Mouse (Mus musculus): ENCODE measurements at regions not wholly inside any gene's neighbourhood (a gene's known extent, or its start where the extent isn't known, plus 50 kb on each side); places are given as distances from the start of the nearest gene placed in this dataset.

DNA sequence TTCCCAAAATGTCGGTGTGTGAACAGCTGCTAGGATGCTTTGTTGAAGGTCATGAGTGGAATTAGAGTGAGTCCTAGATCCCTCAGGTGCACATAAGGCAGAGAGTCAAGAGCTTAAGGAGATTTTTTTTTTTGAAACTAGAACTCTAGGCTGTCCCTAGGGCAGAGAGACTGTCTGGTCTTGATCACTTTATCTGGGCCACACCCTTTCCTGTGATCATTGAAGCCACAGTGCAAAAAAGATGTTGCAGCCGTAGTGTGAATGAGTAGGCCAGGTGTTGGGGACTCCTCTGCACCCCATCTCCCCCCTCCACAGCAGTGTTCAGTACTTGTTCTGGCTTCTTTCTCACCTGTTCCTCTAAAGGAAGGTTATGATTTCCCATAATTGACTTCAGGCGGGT is 153.9 kb downstream of the Katnal1 start:
- no peak for DNase-seq

DNA sequence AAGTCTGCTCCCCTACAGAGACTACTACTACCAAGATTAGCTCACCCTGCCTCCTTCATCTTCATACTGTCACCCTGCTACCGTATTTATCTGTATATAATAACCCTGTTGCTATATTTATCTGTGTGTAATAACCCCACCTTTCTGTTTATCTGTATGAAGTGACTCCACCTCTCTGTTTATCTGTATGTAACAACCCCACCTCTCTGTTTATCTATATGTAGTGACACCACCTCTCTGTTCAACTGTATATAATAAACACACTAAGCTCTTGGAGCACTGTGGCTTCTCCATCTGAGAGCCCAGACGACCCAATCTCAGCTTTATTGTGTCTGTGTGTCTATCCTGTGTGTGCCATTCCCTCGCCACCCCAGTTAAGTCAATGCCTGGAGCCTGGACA is 154.7 kb downstream of the Katnal1 start:
- no peak for DNase-seq

DNA sequence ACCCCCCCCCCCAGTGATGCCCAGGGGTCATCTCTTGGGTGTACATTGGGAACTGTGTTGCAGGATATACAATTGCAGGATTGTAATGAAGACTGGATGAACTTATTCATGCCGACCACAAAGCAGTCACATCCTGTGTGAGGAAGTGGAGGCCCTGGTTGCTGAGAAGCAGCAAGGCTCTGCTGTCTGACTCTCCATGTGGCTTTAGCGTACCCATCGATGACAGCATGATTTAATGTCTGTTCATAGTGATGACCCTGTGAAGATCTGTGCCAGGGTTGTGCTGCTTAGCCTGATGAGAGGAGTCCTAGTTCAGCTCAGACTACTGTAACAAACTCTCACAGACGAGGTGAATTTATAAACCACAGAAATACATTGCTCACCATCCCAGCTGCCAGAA is 159.7 kb downstream of the Katnal1 start:
- no peak for DNase-seq

DNA sequence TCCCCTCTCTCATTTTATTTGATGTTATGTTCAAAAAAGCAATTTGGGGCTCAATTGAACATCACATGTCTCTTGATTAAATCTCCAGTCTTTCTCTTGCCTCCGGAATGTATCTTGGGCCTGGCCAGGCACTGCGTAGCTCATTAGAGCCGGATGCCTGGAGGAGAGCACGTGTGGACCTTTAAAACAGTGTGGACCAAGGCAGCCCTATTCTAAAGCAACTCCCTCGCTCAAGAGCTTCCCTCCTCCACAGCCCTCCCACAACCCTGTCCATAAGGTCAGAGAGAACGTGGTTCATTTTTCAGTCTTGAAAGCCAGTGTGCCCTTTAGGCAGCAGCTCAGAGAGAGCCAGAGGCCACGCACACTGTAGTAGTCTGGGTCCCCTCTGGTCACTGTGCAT is 160.8 kb downstream of the Katnal1 start:
- DNase-seq = no peak

DNA sequence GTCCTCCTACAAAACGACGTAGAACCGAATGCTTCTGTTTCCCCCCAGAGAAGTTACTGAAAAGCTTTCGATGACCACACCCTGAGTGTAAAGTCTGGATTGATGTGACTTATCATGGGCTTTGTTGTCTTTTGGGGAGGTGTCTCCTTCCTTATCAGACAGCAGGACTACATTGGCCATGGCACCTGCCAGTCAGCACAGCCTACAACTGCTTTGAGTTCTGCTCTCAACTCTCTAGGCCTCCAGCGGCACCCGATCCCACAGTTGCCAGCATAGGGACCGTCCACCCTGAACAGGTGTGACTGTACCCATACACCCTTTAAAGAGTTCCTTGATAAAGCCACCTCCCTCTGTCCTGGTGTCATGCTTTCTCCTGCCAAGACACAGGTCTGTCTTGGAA is 163.1 kb downstream of the Katnal1 start:
- no peak for DNase-seq

DNA sequence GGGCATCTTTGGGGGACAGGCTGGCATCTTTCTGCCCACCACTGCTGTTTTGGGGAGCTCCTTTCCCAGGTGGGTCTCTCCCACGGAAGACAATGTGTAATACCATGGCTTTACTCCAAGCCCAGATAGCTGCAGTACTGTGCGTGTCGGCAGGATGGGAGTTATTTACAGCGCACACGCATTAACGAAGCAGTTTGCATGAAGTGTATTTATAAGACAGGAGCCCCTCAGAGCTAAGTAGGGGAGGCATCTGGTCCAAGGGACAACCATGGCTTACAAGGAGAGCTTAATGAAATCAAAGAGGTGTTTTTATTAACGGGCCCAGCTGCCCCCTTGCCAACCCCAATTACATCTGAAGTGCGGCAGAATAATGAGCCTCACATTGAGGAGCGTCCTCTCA is 169.0 kb downstream of the Katnal1 start:
- DNase-seq = no peak

DNA sequence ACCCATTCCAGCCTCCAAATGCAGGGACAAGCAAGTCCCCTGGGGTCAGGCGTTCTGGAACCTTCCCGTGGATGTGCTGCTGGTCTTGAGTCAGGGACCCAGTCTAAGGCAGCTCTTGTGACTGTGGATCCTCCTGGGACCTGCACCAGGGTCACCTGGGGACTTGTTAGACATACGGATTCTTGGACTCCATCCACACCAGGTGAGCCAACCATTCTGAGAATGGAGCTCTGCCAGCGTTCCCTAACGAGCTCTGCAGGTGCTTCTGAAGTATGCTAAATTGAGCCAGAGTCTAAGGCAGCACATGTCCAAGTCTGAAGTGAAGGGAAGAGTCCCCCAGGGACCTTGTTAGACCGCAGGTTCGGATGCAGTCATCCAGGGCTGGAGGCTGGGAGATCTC is 170.3 kb downstream of the Katnal1 start:
- DNase-seq = peak in 1 of 2 experiments; percentile 31

DNA sequence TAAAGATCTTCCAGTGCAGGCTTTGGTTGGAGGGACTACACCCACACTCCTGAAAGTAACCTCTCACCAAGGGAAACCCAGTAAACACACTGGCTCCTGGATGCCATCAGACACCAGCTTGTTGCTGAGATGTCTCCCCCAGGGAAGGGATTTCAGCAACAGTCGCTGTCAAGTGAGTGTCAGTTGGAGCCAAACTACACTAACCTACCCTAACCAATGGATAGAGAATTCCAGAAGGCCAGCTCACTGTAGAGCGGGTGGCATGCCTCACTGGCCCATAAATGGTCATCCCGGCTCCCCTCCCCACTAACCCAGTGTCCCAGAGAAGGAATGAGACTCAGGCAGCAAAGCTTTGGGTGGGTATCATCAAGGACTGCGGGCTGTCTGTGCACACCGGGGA is 171.4 kb downstream of the Katnal1 start:
- no peak for DNase-seq

DNA sequence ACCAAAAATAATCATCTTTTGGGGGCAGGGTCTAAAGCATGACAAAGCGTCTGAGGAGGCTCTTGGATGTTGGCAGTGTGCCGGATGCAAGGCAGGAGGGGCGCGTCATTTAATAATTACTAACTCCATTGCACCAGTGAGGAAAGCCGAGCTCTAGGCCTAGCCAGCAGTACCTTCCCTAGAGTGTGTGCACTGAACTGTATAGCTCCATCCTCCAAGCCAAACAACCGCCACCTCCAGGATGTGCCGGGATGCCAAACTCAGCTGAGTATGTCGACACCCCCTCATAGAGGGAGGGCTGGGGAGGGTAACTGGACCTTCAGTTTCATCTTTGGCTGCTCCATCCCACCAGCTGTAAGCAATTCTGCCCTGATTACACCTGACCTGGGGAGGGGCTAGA is 171.9 kb downstream of the Katnal1 start:
- DNase-seq = peak in 1 of 2 experiments; percentile 45

DNA sequence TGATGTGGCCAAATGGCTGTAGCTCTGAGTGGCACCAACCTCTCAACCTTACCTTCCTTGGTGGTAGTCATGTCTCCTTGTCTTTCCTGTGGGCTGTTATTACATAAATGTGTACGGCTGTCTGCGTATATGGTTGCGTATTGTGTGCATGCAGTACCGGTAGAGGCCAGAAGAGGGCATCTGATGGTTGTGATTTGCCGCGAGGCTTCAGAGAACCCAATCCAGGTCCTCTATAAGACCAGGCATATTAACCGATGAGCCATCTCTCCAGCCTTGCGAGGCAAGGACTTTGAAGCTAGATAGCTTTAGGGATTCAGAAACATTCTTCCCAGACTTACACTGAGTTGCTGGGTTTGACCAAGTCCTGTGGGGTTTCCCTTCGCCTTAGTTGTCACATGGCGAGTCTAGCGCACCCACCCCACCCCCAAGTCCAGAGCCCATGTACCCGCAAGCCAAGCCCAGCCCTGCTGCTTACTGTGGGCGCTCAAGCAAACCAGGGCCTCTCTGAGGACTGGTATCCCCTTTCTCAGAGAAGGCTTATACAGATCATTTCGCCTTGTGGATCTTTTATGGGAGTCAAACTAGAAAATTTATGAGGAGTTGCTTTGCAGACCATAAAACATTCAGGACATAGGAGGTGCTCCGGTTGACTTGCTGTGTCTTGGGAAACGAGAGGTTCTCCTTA is 172.7 kb downstream of the Katnal1 start:
- DNase-seq = peak in 1 of 2 experiments; percentile 38

DNA sequence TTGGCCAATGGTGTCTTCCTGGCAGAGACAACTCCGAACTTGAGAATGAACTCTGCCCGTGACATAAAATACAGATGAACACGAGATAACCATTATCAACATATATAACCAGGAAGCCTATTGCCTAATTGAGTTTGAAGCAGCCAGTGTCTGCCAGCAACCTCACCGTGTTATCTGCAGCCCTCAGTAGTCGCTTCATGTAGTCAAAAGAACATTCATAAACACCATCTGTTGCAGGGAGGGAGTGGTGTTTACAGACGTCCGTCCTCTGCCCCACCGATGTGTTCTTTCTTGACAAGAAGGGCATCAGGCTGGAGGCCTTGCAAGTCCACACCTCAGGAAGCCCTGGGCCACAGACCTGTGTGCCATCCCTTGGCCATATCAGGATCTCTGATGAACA is 173.3 kb downstream of the Katnal1 start:
- no peak for DNase-seq

DNA sequence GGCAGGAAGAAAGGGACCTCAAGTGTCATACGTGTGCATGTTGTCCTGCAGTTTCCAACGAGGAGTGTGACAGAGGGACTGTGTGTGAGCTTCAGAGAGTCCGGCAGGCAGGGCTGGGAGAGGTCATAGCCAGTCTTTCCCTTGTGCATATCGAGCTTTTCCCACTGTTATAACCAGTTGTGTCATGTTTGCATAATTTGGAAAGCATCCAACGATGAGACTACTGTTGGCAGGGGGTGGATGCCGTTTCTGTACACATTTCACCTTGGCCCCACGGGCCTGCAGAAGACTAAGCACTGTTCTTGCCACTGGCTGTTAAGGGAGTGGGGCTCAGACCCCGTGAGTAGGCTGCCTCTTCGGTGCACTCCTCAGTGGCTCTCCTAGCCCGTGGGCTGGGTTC is 174.2 kb downstream of the Katnal1 start:
- DNase-seq = no peak

DNA sequence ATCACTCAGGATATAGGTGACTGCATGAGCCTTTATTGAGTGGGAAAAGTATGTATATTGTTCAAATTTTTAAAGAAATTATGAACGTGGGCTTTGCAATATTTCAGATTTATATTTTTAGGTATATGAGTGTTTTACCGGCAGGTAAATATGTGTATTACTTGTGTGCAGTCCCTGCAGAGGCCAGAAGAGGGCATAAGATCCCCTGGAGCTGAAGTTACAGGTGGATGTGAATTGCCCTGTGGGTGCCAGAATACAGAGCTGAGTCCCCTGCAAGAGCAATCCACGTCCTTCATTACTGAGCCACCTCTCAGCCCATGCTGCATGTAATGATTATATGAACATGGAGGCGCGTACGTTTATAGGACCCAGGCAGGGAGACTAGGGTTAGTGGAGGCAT is 174.8 kb downstream of the Katnal1 start:
- no peak for DNase-seq

DNA sequence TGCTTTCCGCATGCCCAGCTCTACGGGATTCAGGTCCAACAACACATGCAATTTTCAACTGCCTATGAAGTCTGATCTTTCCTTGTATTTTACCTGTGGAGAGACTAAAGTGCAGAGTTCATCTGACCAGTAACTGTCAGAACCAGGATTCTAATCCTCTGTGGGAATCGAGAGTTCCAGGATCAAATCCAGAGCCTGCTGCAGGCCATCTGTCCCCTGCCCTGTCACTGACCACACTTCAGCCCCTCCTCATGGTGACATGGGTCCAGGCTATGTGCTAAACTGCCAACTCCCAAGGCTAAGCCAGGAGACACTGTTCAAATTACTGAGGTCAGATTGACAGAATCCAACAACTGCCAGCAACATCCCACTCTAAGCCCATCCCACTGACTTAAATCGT is 175.7 kb downstream of the Katnal1 start:
- peak in 1 of 2 experiments; percentile 48 for DNase-seq

DNA sequence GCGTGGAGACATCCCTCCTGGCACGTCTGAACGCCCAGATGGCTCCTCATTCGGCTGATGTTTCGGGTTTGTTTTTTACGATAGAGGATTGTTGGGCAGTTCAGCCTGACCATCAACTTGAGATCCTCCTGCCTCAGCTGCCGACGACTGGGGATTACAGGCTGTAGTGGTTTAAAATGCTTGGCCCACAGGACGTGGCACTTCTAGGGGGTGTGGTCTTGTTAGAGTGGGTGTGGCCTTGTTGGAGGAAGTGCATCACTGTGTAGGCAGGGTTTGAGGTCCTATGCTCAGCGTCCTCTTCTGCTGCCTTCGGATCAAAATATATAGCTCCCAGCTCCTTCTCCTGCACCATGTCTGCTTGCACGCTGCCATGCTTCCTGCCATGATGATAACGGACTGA is 177.1 kb downstream of the Katnal1 start:
- no peak for DNase-seq

DNA sequence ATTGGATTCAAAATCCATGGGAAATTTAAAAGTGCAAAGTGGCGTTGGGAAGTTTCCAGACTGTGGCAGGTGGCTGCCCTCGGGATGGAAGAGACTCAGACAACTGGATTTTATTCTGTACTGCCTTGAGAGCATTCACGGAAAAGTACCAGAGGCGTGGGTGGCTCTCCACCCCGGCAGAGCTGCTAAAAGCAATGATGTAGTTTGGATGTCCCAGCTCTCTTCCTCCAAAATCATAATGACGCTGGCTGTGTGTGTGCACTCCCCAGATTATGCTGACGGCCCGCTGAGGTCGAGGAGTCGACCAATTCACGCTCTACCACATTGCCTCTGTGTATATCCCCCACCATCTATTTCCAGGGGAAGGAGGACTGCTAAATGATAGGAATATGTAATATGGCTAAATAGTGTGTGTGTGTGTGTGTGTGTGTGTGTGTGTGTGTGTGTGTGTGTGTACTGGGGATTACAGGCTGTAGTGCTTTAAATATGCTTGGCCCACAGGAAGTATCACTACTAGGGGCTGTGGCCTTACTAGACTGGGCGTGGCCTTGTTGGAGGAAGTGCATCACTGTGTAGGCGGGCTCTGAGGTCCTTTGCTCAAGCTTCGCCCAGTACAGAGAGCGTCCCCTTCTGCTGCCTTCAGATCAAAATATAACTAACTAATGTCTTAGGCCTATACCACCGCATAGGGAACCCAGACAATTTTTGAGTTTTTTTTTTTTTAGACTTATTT is 179.0 kb downstream of the Katnal1 start:
- DNase-seq = no peak

DNA sequence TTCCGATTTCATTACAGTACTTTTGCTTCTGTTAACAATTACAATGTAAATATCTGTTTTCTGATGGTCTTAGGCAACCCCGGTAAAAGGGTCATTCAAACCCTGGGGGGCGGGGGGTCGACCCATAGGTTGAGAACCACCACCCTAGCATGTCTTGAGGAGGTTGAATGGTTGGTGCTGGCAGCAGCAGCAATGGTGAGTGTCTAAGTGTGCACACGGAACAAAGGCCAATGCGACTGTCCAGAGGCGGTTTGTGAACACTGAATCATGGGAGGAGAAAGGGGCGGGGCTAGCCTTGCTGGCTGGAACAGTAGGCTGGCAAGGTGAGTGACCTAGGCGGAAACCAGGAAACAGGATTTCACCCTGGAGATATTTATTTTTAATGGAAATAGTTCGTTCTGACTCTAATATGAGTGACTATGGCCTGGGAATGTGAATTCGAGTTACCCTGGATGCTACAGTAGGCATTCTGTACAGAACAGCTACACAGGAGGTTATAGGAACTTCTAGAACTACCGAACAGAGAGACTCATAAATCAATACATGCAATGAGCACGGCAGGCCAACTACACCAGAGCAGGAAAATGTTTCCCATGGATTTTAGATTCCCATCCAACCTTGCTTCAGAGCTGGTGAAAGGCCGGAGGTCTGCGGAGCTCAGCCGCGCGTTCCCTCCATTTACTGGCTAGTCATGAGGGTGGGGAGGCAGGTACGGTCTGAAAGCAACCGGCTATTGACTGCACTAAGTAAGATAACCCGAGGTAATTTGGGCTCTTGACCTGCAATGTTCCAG is 181.0 kb downstream of the Katnal1 start:
- DNase-seq = no peak

DNA sequence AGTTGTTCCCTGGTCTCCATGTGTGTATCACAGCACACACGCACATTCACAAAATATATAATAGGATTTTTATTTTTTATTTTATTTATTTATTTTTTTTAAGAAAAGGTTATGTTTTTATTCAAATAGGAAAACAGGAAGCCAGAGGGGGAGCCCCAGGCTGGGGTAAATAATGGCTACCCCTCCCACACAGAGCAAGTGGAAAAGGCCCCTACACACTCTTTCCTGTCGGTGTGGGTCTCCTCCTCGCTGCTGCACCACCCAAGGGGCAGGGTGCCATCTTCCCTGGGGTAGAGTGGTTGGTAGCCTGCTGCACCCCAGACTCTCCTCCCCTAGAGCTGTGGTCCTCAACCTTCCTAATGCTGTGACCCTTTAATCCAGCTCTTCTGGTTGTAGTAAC is 181.6 kb downstream of the Katnal1 start:
- DNase-seq = no peak

DNA sequence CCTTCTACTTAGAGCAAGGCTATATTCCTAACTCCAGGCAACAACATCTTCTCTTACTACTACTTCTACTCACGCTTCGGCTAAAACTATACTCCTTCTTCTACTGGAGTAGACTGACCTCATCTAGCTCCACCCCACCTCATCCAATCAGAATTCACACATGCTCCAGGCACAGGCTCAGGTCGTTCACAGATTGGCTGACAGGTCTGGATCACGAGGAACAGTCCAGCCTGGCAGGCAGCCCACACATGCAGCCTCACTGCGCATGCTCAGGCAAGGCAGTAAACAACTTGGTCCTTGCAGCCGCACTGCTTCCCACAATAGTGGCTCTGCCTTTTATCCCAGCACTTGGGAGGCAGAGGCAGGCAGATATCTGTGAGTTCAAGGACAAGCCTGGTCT is 182.4 kb downstream of the Katnal1 start:
- peak; percentile 38 to 55 for DNase-seq

DNA sequence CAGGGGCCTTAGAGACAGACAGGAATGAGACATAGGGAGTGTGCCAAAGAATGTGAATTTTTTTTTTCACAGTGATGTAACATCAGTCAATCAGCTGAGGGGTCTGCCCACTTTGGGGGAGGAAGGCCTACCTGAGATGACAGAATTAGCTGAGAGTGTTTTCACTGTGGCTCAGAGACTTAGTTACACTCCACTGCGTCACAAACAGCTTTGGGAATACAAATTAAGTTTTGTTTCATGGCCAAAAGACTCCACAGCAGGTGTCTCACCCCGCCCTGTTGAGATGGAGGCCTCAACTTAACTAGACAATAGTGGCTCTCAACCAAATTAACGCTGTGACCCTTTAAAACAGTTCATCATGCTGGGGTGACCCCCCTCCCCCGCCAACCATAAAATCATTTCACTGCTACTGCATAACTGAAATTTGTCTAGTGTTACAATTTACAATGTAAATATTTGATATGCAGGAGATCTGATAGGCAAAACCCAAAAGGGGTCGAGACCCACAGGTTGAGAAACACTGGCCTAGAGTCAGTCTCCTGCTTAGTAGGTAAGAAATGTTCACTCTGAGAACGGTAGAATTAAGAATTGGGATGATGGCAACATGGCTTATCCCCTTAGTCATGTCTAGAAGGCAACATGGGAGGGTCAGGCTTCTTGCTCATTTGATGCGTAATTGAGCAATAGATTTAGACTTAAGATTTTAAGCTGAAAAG is 184.3 kb downstream of the Katnal1 start:
- DNase-seq = no peak

DNA sequence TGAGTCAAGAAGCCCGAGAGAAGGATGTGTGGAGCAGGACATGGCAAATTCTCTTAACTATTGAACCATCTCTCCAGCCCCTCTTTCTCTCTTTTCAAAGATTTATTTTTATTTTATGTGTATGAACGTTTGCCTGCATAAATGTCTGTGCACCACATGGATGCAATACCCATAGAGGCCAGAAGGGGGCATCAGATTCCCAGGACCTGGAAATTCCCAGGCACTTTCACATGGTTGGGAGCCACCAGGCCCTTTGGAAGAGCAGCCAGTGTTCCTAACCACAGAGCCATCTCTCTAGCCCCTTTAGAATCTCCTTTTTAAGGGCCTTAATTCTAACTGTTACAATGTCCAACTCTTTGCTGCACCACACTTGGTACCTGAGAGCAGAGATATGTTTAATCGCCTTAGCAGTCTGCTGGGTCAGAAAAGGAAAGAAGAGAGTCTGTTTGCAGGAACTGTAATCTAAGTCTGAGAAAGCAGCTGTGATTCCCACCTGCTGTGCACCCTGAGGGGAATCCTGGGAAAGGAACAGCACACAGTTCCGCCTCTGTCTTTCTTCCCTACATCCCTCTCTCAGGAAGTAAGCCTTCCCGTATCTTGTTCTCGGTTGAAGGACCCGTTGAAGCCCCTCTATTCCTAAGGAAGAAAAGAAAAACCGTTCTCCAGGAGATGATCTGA is 186.8 kb downstream of the Katnal1 start:
- no peak for DNase-seq

DNA sequence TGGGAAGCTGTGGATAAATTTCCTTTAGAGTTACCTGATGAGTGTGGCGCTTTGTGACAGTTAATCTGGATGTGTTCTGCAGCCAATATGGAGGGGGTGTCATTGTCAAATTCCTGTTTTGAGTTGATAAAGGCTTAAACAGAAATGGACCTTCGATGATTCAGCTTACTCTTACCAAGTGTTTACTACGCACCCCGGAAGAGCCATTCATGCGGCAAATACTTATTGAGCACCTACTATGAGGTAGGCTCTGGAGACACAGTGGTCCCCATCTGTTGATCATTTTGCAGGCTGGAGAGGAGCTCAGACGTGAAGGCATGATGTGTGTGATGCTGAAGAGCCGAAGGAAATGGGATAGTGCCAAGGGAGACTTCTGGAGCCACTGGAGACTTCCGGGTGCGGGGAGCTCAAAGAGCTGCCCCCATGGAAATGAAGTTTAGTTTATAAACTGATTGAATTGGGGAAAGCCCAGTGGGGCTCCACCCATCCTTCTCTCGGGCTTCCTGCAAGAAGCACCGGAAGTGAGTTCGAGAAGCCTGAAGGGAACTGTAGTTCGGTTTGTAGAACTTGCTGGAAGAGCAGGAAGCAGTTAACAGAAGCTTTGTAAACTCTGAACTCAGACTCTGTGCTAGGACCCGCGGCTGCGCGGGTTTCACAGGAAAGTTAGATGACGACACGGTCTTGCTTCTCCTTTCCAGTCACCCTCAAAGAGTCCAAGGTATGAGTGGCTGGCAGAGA is 187.7 kb downstream of the Katnal1 start:
- no peak for DNase-seq
